In the genomic region with DNA sequence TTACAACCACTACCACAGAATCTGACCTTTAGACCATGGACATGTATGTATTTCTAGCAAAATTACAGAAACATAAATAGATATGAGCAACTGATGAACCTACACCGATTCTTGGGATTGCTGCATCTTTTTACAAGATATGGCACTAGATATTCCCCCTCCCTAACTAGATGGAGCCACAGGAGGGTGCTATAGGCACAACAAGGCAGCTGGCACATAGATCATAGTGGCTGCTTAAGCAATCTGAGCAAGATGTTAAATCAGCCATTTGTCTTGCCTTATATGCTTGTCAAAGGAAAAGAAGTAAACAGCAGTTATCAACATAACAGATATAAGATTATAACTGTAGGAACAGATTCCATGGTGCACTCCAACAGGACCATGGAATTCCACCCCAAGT, we compare ENCODE assay signal across 14 mouse cellular contexts. TPM values are rescaled to one million over a fixed set of nuclear protein-coding genes. Genes with fewer than 3 reads are reported as not detected.
A peak's percentile ranks its signal among the peaks of the same experiment; 100 is the strongest.
DNase-seq lines count a peak whose midpoint lies in the region; ATAC-seq and TF ChIP-seq lines count a peak whose summit lies in the region.
"Had no signal": no experiment of that assay in that cellular context is flagged by ENCODE, and none has a peak within 500 bp of the region (broad histone marks: within the 10 kb centered on the region; RNA-seq: fewer than 3 reads in every experiment).

No protein-coding gene starts in this region.

- H3K27me3 ChIP-seq in hindbrain, postnatal 0 days (ENCODE audit: insufficient read depth, low read length) = no peaks in the 10 kb centered on the region
- no peaks in the 10 kb centered on the region for H3K27me3 ChIP-seq in hindbrain, embryonic 13.5 days
- no peaks in the 10 kb centered on the region for H3K27me3 ChIP-seq in midbrain, postnatal 0 days (ENCODE audit: insufficient read depth, low read length)
- H3K27me3 ChIP-seq in midbrain, embryonic 11.5 days (ENCODE audit: control insufficient read depth, insufficient read depth, low read length) = no peaks in the 10 kb centered on the region
- H3K27me3 ChIP-seq in myocyte (ENCODE audit: control insufficient read depth, insufficient read depth, insufficient read length) = no peaks in the 10 kb centered on the region
- H3K27me3 ChIP-seq: liver, embryonic 15.5 days; neural tube, embryonic 13.5 days; stomach, embryonic 15.5 days had no signal

- no peaks in the 10 kb centered on the region for H3K4me1 ChIP-seq in hindbrain, postnatal 0 days (ENCODE audit: insufficient read depth, low read length)
- no peaks in the 10 kb centered on the region for H3K4me1 ChIP-seq in hindbrain, embryonic 13.5 days (replicated peaks)
- no peaks in the 10 kb centered on the region for H3K4me1 ChIP-seq in midbrain, postnatal 0 days (ENCODE audit: insufficient read depth, low read length)
- H3K4me1 ChIP-seq in midbrain, embryonic 11.5 days (ENCODE audit: control insufficient read depth, insufficient read depth, low read length) = no peaks in the 10 kb centered on the region
- H3K4me1 ChIP-seq: liver, embryonic 15.5 days; neural tube, embryonic 13.5 days; stomach, embryonic 15.5 days had no signal

- peak; percentile 45 for TF ChIP-seq CTCF in hindbrain, postnatal 0 days (IDR thresholded peaks at IDR 0.05; ENCODE audit: low read depth)
- peak; percentile 59 for TF ChIP-seq CTCF in midbrain, postnatal 0 days (IDR thresholded peaks at IDR 0.05)

- H3K79me2 ChIP-seq in myocyte (ENCODE audit: control insufficient read depth, insufficient read depth) = no peaks in the 10 kb centered on the region

- no peak overlapping the region for H3K4me2 ChIP-seq in hindbrain, postnatal 0 days (ENCODE audit: low read depth, low read length)
- no peak overlapping the region for H3K4me2 ChIP-seq in hindbrain, embryonic 13.5 days
- H3K4me2 ChIP-seq in midbrain, postnatal 0 days (ENCODE audit: low read depth, low read length, poor library complexity, severe bottlenecking) = no peak overlapping the region
- no peak overlapping the region for H3K4me2 ChIP-seq in midbrain, embryonic 11.5 days
- H3K4me2 ChIP-seq in myocyte (ENCODE audit: low read depth) = no peak overlapping the region
- H3K4me2 ChIP-seq: liver, embryonic 15.5 days; neural tube, embryonic 13.5 days; stomach, embryonic 15.5 days had no signal

- H3K36me3 ChIP-seq in hindbrain, postnatal 0 days (ENCODE audit: insufficient read depth, low read length) = no peaks in the 10 kb centered on the region
- H3K36me3 ChIP-seq in hindbrain, embryonic 13.5 days = peaks cover 9% of the 10 kb centered on the region; the same call in 1 of the 2 replicates
- H3K36me3 ChIP-seq in midbrain, postnatal 0 days (ENCODE audit: insufficient read depth, low read length) = no peaks in the 10 kb centered on the region
- no peaks in the 10 kb centered on the region for H3K36me3 ChIP-seq in midbrain, embryonic 11.5 days (ENCODE audit: control insufficient read depth, insufficient read depth, low read length)
- H3K36me3 ChIP-seq in myocyte (ENCODE audit: control insufficient read depth, insufficient read depth) = no peaks in the 10 kb centered on the region
- H3K36me3 ChIP-seq: stomach, embryonic 15.5 days had no signal

- no peak for ATAC-seq in hindbrain, postnatal 0 days
- ATAC-seq in hindbrain, embryonic 13.5 days (ENCODE audit: low FRiP score) = no peak
- no peak for ATAC-seq in midbrain, postnatal 0 days (ENCODE audit: low FRiP score)
- ATAC-seq in midbrain, embryonic 11.5 days (ENCODE audit: low FRiP score) = no peak
- ATAC-seq in erythroid progenitor cell, adult 5-6 weeks (replicated peaks; ENCODE audit: low FRiP score, poor library complexity, severe bottlenecking) = no peak

- no peak overlapping the region for H3ac ChIP-seq in myocyte (ENCODE audit: control insufficient read depth, insufficient read length)

- H3K4me3 ChIP-seq in hindbrain, postnatal 0 days (ENCODE audit: low read length) = no peak overlapping the region
- H3K4me3 ChIP-seq in hindbrain, embryonic 13.5 days = no peak overlapping the region
- H3K4me3 ChIP-seq in midbrain, postnatal 0 days (ENCODE audit: low read depth, low read length) = no peak overlapping the region
- H3K4me3 ChIP-seq in midbrain, embryonic 11.5 days (ENCODE audit: low read depth, low read length) = no peak overlapping the region
- H3K4me3 ChIP-seq in myocyte = no peak overlapping the region
- H3K4me3 ChIP-seq: liver, embryonic 15.5 days; neural tube, embryonic 13.5 days; stomach, embryonic 15.5 days had no signal

- no peak for DNase-seq in hindbrain, postnatal 0 days (ENCODE audit: low spot score)
- DNase-seq in midbrain, postnatal 0 days (ENCODE audit: low spot score) = peak; percentile 22
- DNase-seq in midbrain, embryonic 11.5 days (ENCODE audit: low spot score, missing footprints) = no peak
- peak; percentile 31 for DNase-seq in MN1 (ENCODE audit: low spot score)
- no peak for DNase-seq in cerebellum, postnatal 36 days
- DNase-seq: adrenal gland, adult 2 months; gastrocnemius, postnatal 25 days; heart, postnatal 14 days had no signal

- TF ChIP-seq POLR2A in myocyte (IDR thresholded peaks at IDR 0.05; ENCODE audit: insufficient read length, low read depth) = no peak

- H3K27ac ChIP-seq in hindbrain, postnatal 0 days = no peak overlapping the region
- no peak overlapping the region for H3K27ac ChIP-seq in hindbrain, embryonic 13.5 days
- H3K27ac ChIP-seq in midbrain, postnatal 0 days (ENCODE audit: low read depth, low read length) = no peak overlapping the region
- H3K27ac ChIP-seq in midbrain, embryonic 11.5 days (ENCODE audit: low read depth, low read length) = no peak overlapping the region
- H3K27ac ChIP-seq: liver, embryonic 15.5 days; neural tube, embryonic 13.5 days; stomach, embryonic 15.5 days had no signal

- no peak overlapping the region for H3K9ac ChIP-seq in hindbrain, postnatal 0 days (replicated peaks; ENCODE audit: low read length)
- no peak overlapping the region for H3K9ac ChIP-seq in hindbrain, embryonic 13.5 days
- H3K9ac ChIP-seq in midbrain, postnatal 0 days (replicated peaks; ENCODE audit: low read length, poor library complexity, severe bottlenecking) = no peak overlapping the region
- no peak overlapping the region for H3K9ac ChIP-seq in midbrain, embryonic 11.5 days (ENCODE audit: low read length)
- H3K9ac ChIP-seq: liver, embryonic 15.5 days; neural tube, embryonic 13.5 days; stomach, embryonic 15.5 days had no signal

- H3K9me3 ChIP-seq in hindbrain, postnatal 0 days (ENCODE audit: low read length) = no peaks in the 10 kb centered on the region
- no peaks in the 10 kb centered on the region for H3K9me3 ChIP-seq in hindbrain, embryonic 13.5 days
- H3K9me3 ChIP-seq in midbrain, postnatal 0 days (ENCODE audit: low read length) = no peaks in the 10 kb centered on the region
- H3K9me3 ChIP-seq in midbrain, embryonic 11.5 days (ENCODE audit: control insufficient read depth, low read length) = no peaks in the 10 kb centered on the region
- H3K9me3 ChIP-seq: liver, embryonic 15.5 days; neural tube, embryonic 13.5 days; stomach, embryonic 15.5 days had no signal

- WGBS in hindbrain, postnatal 0 days = 76% methylated on average over 1 of the region's 1 CpGs
- WGBS in hindbrain, embryonic 13.5 days = 85% methylated on average over 1 of the region's 1 CpGs
- 82% methylated on average over 1 of the region's 1 CpGs for WGBS in midbrain, postnatal 0 days
- WGBS in midbrain, embryonic 11.5 days = 94% methylated on average over 1 of the region's 1 CpGs

RNA-seq across cellular contexts. Expression of a gene that starts 15.5 kb away (rescaled TPM):
- total RNA-seq in hindbrain, postnatal 0 days (2014; rRNA removed) = 50.1 and 50.6 TPM in 2 replicates
- 150 and 157 TPM in 2 replicates for polyA plus RNA-seq in hindbrain, postnatal 0 days (2015; fragmentation: Nextera tagmentation; extraction: Ambion mirVana)
- polyA plus RNA-seq in hindbrain, embryonic 13.5 days (2015; fragmentation: Nextera tagmentation; extraction: Ambion mirVana) = 128 and 138 TPM in 2 replicates
- total RNA-seq in midbrain, postnatal 0 days (2014; rRNA removed) = 48.7 and 58.1 TPM in 2 replicates
- 133 and 134 TPM in 2 replicates for polyA plus RNA-seq in midbrain, postnatal 0 days (2015; fragmentation: Nextera tagmentation; extraction: Ambion mirVana)
- 144 and 154 TPM in 2 replicates for polyA plus RNA-seq in midbrain, embryonic 11.5 days (2014; fragmentation: Nextera tagmentation; extraction: Ambion mirVana)
- 255 TPM for polyA plus RNA-seq in myocyte (2012; fragmentation: generic; extraction: Trizol)
- 110 and 144 TPM in 2 replicates for total RNA-seq in erythroid progenitor cell, adult 5-6 weeks (2015; ENCODE audit: low replicate concordance)
- total RNA-seq in erythroid progenitor cell, adult 5-6 weeks (2017; ENCODE audit: low replicate concordance) = 56.3 and 68.2 TPM in 2 replicates

RNA-seq across cellular contexts. Expression of a gene that starts 15.9 kb away (rescaled TPM):
- 16.6 and 18.0 TPM in 2 replicates for total RNA-seq in hindbrain, postnatal 0 days (2014; rRNA removed)
- polyA plus RNA-seq in hindbrain, postnatal 0 days (2015; fragmentation: Nextera tagmentation; extraction: Ambion mirVana) = 8.4 and 8.5 TPM in 2 replicates
- polyA plus RNA-seq in hindbrain, embryonic 13.5 days (2015; fragmentation: Nextera tagmentation; extraction: Ambion mirVana) = 11.1 and 11.2 TPM in 2 replicates
- total RNA-seq in midbrain, postnatal 0 days (2014; rRNA removed) = 16.7 and 19.2 TPM in 2 replicates
- 7.9 and 9.0 TPM in 2 replicates for polyA plus RNA-seq in midbrain, postnatal 0 days (2015; fragmentation: Nextera tagmentation; extraction: Ambion mirVana)
- 6.7 and 7.1 TPM in 2 replicates for polyA plus RNA-seq in midbrain, embryonic 11.5 days (2014; fragmentation: Nextera tagmentation; extraction: Ambion mirVana)
- polyA plus RNA-seq in myocyte (2012; fragmentation: generic; extraction: Trizol) = 14.9 TPM
- total RNA-seq in erythroid progenitor cell, adult 5-6 weeks (2015; ENCODE audit: low replicate concordance) = 11.5 and 14.7 TPM in 2 replicates
- 1.7 and 3.8 TPM in 2 replicates for total RNA-seq in erythroid progenitor cell, adult 5-6 weeks (2017; ENCODE audit: low replicate concordance)

RNA-seq across cellular contexts. Expression of a gene that starts 27.5 kb away (rescaled TPM):
- 60.6 and 61.1 TPM in 2 replicates for total RNA-seq in hindbrain, postnatal 0 days (2014; rRNA removed)
- 7.6 and 8.2 TPM in 2 replicates for polyA plus RNA-seq in hindbrain, postnatal 0 days (2015; fragmentation: Nextera tagmentation; extraction: Ambion mirVana)
- 7.0 and 7.3 TPM in 2 replicates for polyA plus RNA-seq in hindbrain, embryonic 13.5 days (2015; fragmentation: Nextera tagmentation; extraction: Ambion mirVana)
- 49.5 and 69.4 TPM in 2 replicates for total RNA-seq in midbrain, postnatal 0 days (2014; rRNA removed)
- 6.0 and 6.6 TPM in 2 replicates for polyA plus RNA-seq in midbrain, postnatal 0 days (2015; fragmentation: Nextera tagmentation; extraction: Ambion mirVana)
- 6.0 and 6.6 TPM in 2 replicates for polyA plus RNA-seq in midbrain, embryonic 11.5 days (2014; fragmentation: Nextera tagmentation; extraction: Ambion mirVana)
- 56.3 TPM for polyA plus RNA-seq in myocyte (2012; fragmentation: generic; extraction: Trizol)
- total RNA-seq in erythroid progenitor cell, adult 5-6 weeks (2015; ENCODE audit: low replicate concordance) = 1.3 and 1.4 TPM in 2 replicates
- total RNA-seq in erythroid progenitor cell, adult 5-6 weeks (2017; ENCODE audit: low replicate concordance) = 0.51 TPM in 1 of 2 replicates, not detected in the other

RNA-seq across cellular contexts. Expression of a gene that starts 40.6 kb away (rescaled TPM):
- total RNA-seq in hindbrain, postnatal 0 days (2014; rRNA removed) = 109 and 116 TPM in 2 replicates
- polyA plus RNA-seq in hindbrain, postnatal 0 days (2015; fragmentation: Nextera tagmentation; extraction: Ambion mirVana) = 145 and 149 TPM in 2 replicates
- 107 and 116 TPM in 2 replicates for polyA plus RNA-seq in hindbrain, embryonic 13.5 days (2015; fragmentation: Nextera tagmentation; extraction: Ambion mirVana)
- total RNA-seq in midbrain, postnatal 0 days (2014; rRNA removed) = 89.4 and 136 TPM in 2 replicates
- 159 and 172 TPM in 2 replicates for polyA plus RNA-seq in midbrain, postnatal 0 days (2015; fragmentation: Nextera tagmentation; extraction: Ambion mirVana)
- 13.0 and 14.5 TPM in 2 replicates for polyA plus RNA-seq in midbrain, embryonic 11.5 days (2014; fragmentation: Nextera tagmentation; extraction: Ambion mirVana)
- 0.11 TPM for polyA plus RNA-seq in myocyte (2012; fragmentation: generic; extraction: Trizol)
- not detected in 2 replicates for total RNA-seq in erythroid progenitor cell, adult 5-6 weeks (2015; ENCODE audit: low replicate concordance)
- not detected in 2 replicates for total RNA-seq in erythroid progenitor cell, adult 5-6 weeks (2017; ENCODE audit: low replicate concordance)

RNA-seq across cellular contexts. Expression of a gene that starts 56.4 kb away (rescaled TPM):
- total RNA-seq in hindbrain, postnatal 0 days (2014; rRNA removed) = 7.4 and 13.6 TPM in 2 replicates
- polyA plus RNA-seq in hindbrain, postnatal 0 days (2015; fragmentation: Nextera tagmentation; extraction: Ambion mirVana) = 1.8 and 2.0 TPM in 2 replicates
- 0.26 and 0.29 TPM in 2 replicates for polyA plus RNA-seq in hindbrain, embryonic 13.5 days (2015; fragmentation: Nextera tagmentation; extraction: Ambion mirVana)
- 1.5 and 4.0 TPM in 2 replicates for total RNA-seq in midbrain, postnatal 0 days (2014; rRNA removed)
- 0.58 and 0.61 TPM in 2 replicates for polyA plus RNA-seq in midbrain, postnatal 0 days (2015; fragmentation: Nextera tagmentation; extraction: Ambion mirVana)
- polyA plus RNA-seq in midbrain, embryonic 11.5 days (2014; fragmentation: Nextera tagmentation; extraction: Ambion mirVana) = not detected in 2 replicates
- polyA plus RNA-seq in myocyte (2012; fragmentation: generic; extraction: Trizol) = 0.66 TPM
- not detected in 2 replicates for total RNA-seq in erythroid progenitor cell, adult 5-6 weeks (2015; ENCODE audit: low replicate concordance)
- total RNA-seq in erythroid progenitor cell, adult 5-6 weeks (2017; ENCODE audit: low replicate concordance) = not detected in 2 replicates

Comparison
In these comparisons a context has a peak if more than half of its experiments do, and no peak if none do; other contexts are left out.
1. DNase-seq: peak in midbrain, postnatal 0 days (single experiment) and MN1 (single experiment); none in hindbrain, postnatal 0 days (single experiment), midbrain, embryonic 11.5 days (single experiment) and cerebellum, postnatal 36 days (0 of 2).